Mouse (Mus musculus) E14TG2a.4 (cell line): Measurements from ENCODE around the gene Cwc15.

Experiments
- H3K27me3 ChIP-seq: 2 replicates; pipeline ENCODE4 v1.6.1; 2014; ENCODE audit warnings: low read length, control low read depth; ENCODE audit not compliant: insufficient read depth
- H3K36me3 ChIP-seq: 2 replicates; pipeline ENCODE4 v1.6.1; 2014; ENCODE audit warnings: low read length, control low read depth; ENCODE audit not compliant: insufficient read depth
- H3K4me1 ChIP-seq: replicated peaks from 2 replicates; pipeline ENCODE4 v1.6.1; 2014; ENCODE audit warnings: low read depth, low read length, control low read depth
- H3K4me3 ChIP-seq: replicated peaks from 2 replicates; pipeline ENCODE4 v1.5.1; 2014; ENCODE audit warnings: mild to moderate bottlenecking, low read length
- H3K9me3 ChIP-seq: 2 replicates; pipeline ENCODE4 v1.6.1; 2014; ENCODE audit warnings: low read length, control low read depth
- CTCF ChIP-seq: conservative IDR thresholded peaks from 2 replicates; pipeline ENCODE4 v1.5.1; 2014; ENCODE audit warnings: low read length
- NANOG ChIP-seq: IDR thresholded peaks from 2 replicates; pipeline ENCODE4 v1.6.1; 2014; ENCODE audit warnings: borderline replicate concordance, low read length, mixed read lengths
- POU5F1 ChIP-seq: IDR thresholded peaks from 2 replicates; pipeline ENCODE4 v1.6.1; 2014; ENCODE audit warnings: low read length, borderline replicate concordance

Cwc15 gene

DNA sequence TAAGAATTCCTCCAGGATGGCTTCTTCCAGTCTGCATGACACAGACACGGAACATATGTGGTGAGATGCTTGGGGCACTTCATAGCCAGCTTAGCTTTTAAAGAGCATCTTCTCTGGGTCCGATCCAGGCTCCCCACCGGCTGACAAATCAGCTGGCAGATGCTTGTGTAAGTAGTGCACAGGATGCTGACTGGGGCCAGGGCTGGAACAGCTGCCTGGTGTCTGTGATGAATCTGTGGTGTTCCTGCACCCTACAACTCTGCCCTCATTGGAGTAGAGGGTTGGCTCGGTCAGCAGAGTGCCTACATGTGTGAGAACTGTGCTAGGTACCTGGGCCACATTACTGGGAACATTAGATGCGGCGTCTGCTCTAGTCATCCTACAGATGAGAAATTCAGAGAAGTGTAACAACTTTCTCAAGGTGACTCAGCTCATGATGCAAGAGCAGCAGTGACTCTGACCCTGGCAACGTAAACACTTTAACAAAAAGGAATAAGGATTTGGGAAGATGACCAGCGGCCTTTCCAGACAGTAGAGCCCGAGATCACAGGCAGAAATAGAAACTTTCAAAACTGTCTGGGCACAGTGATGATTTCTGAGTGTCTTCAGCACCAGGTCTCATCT, 34.5 kb downstream of the Cwc15 start:
- TF ChIP-seq POU5F1 (no peak), CTCF (no peak), NANOG (no peak)
- Histone ChIP-seq H3K36me3 (no peaks in the 10 kb centered on the region), H3K9me3 (peaks cover 4% of the 10 kb centered on the region; the same call in 1 of the 2 replicates), H3K27me3 (no peaks in the 10 kb centered on the region), H3K4me3 (no peak overlapping the region), H3K4me1 (0 out of 2 replicates have a peak, but pooled peaks cover 2% of the 10 kb centered on the region)

GRCm38 (mm10) chr9:14544034-14544757, 43.8 kb downstream of the Cwc15 start:
- H3K36me3 ChIP-seq, result peaks cover 19% of the 10 kb centered on the region
- TF ChIP-seq CTCF, result no peak
- no peak for TF ChIP-seq NANOG
- TF ChIP-seq POU5F1, result no peak
- H3K9me3 ChIP-seq, result no peaks in the 10 kb centered on the region
- H3K27me3 ChIP-seq, result no peaks in the 10 kb centered on the region
- H3K4me3 ChIP-seq, result no peak overlapping the region
- peaks cover 19% of the 10 kb centered on the region for H3K4me1 ChIP-seq

DNA sequence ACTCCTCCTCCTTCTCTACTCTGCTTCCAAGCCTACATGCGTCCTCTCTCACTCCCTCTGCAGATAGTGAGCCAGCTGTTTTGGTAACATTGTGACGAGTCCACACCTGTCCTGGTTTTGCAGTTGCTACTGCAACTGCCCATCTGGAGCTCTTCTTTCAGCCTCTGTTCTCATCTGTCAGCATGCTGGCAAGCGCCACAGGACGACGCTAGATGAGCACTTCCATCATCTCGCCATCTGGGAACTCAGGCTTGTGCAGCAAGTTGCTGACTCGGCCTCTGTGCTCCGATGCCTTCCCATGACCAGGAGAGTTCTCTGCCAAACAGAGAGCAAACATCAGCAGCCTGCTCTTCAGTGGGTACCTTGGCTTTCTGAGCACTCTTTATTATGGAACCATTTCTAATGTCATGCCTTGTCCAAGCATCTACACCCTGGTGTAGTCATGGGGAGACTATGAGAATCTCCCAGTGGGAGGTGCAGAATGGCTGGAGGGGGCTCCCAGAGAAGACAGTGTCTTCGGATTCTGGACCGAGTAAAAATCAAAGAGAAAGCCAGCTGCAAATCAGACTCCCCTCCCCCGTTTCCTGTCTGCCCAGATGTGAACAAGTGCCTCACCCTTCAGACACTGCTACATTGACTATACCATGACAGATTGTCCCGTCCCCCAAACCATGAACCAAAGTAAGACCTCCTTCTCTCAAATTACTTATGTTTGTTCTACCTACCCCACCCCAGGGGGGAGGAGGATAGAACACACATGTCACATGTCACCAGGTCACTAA, 47.4 kb downstream of the Cwc15 start:
- Histone ChIP-seq H3K9me3 (no peaks in the 10 kb centered on the region), H3K36me3 (peaks cover 27% of the 10 kb centered on the region), H3K4me1 (peaks cover 19% of the 10 kb centered on the region), H3K4me3 (no peak overlapping the region), H3K27me3 (no peaks in the 10 kb centered on the region)
- no peak for TF ChIP-seq POU5F1
- TF ChIP-seq NANOG, result no peak
- no peak for TF ChIP-seq CTCF

GRCm38 (mm10) chr9:14548366-14548761, 47.9 kb downstream of the Cwc15 start:
- TF ChIP-seq POU5F1 (no peak), CTCF (no peak), NANOG (no peak)

DNA sequence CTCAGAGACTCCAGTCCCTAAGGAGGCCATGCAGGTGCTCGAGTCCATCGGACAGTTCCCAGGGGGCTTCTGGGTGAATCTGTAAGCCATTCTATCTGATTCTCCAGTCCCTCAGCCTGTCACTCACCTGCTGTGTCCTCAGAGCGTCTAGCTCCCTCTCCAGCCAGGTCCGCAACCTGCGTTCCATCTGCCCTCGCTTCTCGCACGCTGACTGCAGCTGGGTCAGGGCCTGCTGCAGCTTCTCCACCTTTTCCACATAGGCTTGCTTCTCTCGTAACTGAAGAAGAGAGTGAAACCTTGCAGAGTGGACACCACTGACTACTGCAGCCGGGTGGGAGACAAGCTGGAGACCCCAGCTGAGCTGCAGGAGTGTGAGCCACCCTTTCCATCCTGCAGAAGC, 57.9 kb downstream of the Cwc15 start:
- Histone ChIP-seq H3K4me3 (no peak overlapping the region), H3K27me3 (no peaks in the 10 kb centered on the region), H3K4me1 (peaks cover 17% of the 10 kb centered on the region), H3K9me3 (no peaks in the 10 kb centered on the region), H3K36me3 (peaks cover 23% of the 10 kb centered on the region)
- TF ChIP-seq POU5F1, result no peak
- no peak for TF ChIP-seq CTCF
- TF ChIP-seq NANOG, result no peak

More at GRCm38 (mm10) chr9:14548366-14548761, 47.9 kb downstream of the Cwc15 start:
- Histone ChIP-seq H3K9me3 (no peaks in the 10 kb centered on the region), H3K36me3 (peaks cover 27% of the 10 kb centered on the region), H3K27me3 (no peaks in the 10 kb centered on the region), H3K4me1 (peaks cover 19% of the 10 kb centered on the region), H3K4me3 (no peak overlapping the region)

- Histone ChIP-seq H3K36me3 (peaks cover 26% of the 10 kb centered on the region), H3K27me3 (no peaks in the 10 kb centered on the region), H3K9me3 (no peaks in the 10 kb centered on the region), H3K4me3 (no peak overlapping the region), H3K4me1 (peaks cover 18% of the 10 kb centered on the region)
- no peak for TF ChIP-seq NANOG
- TF ChIP-seq CTCF, result no peak
- TF ChIP-seq POU5F1, result no peak
These were observed 59.0 kb downstream of the Cwc15 start for GRCm38 (mm10) chr9:14559430-14559829.

DNA sequence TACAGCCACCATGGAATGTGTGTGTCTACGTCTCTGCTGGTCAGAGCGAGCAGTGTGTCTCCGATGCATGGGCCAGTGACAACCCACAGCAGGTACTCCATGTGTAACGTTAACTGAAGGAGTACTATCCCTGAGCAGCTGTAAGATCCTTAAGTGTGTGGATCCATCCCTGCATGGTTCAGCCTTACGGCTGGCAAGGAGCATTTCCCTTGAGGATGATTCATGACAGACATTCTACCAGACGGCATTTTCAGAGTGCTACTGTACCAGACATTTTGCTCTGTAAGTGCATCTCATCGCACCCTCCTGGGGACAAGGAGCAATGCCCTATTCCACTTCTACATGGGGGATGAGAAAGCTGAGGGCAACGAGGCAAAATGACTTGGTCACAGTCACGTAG, 59.6 kb downstream of the Cwc15 start:
- no peaks in the 10 kb centered on the region for H3K9me3 ChIP-seq
- peaks cover 23% of the 10 kb centered on the region for H3K36me3 ChIP-seq
- TF ChIP-seq NANOG (no peak), CTCF (no peak), POU5F1 (no peak)

More for the DNA sequence above, 59.6 kb downstream of the Cwc15 start:
- no peaks in the 10 kb centered on the region for H3K27me3 ChIP-seq
- H3K4me3 ChIP-seq, result no peak overlapping the region
- peaks cover 18% of the 10 kb centered on the region for H3K4me1 ChIP-seq
